Mouse (Mus musculus) liver, embryonic 14.5 days (tissue): ENCODE data around the gene Tnfaip3.

Experiments
- CTCF ChIP-seq: IDR thresholded peaks from 2 replicates; pipeline ENCODE4 v1.5.1; 2016; ENCODE audit warnings: antibody characterized with exemption, low read depth, control low read depth
- EP300 ChIP-seq: IDR thresholded peaks from 2 replicates; pipeline ENCODE4 v1.6.1; 2016; ENCODE audit warnings: antibody characterized with exemption, low read depth

GRCm38 (mm10) chr10:18959777-18960492, 55.5 kb downstream of the Tnfaip3 start:
- TF ChIP-seq CTCF (no peak), EP300 (no peak)
